Comparison of ENCODE assay signal across 8 mouse cellular contexts in the genomic region with DNA sequence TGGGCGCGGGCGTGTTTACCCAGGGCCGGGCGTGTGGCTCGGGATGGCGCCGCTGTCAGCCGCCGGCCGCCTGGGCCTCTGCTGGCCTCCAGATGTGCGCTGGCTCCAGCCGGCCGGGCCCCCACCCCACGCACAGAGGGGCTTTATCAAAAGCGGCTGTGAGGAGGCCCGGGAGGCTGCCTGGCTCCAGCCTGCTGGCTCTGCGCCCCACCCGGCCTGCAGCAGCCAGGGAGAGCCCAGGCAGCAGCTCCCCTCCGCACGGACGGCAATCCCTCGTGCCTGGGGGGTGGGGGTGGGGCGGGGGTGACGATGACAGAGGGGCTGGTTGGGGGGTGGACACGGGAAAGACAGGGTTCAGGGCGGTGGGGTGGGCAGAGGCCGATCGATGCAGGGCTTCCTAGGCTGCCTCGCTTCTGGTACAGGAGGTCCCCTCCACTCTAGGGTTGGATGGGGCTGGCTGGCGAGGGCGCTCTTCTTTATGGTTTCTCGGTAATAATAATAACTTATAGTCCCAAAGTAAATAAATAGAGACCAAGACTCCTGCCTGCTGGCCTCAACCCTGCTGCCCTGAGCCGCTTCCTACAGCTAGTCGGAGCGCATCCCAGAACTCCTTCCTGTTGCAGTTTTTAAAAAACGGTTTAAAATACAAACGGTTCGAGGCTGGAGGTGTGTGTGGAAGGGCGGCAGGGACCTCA. TPM values are rescaled to one million over a fixed set of nuclear protein-coding genes. Genes with fewer than 3 reads are reported as not detected.
DNase-seq lines count a peak whose midpoint lies in the region; ATAC-seq and TF ChIP-seq lines count a peak whose summit lies in the region.

No protein-coding gene starts in this region.

- H3K27me3 ChIP-seq in lung, postnatal 0 days (replicated peaks; ENCODE audit: insufficient read depth, low read length), result no peaks in the 10 kb centered on the region
- H3K27me3 ChIP-seq in forebrain, embryonic 14.5 days (replicated peaks; ENCODE audit: control insufficient read depth, insufficient read depth, low read length), result no peaks in the 10 kb centered on the region
- H3K27me3 ChIP-seq in hindbrain, postnatal 0 days (ENCODE audit: insufficient read depth, low read length), result no peaks in the 10 kb centered on the region; the same call in 1 of the 2 replicates
- peaks cover 25% of the 10 kb centered on the region for H3K27me3 ChIP-seq in midbrain, embryonic 12.5 days

- no peaks in the 10 kb centered on the region for H3K36me3 ChIP-seq in lung, postnatal 0 days (ENCODE audit: insufficient read depth, low read length)
- no peaks in the 10 kb centered on the region for H3K36me3 ChIP-seq in forebrain, embryonic 14.5 days (ENCODE audit: control insufficient read depth, insufficient read depth, low read length)
- H3K36me3 ChIP-seq in hindbrain, postnatal 0 days (ENCODE audit: insufficient read depth, low read length), result no peaks in the 10 kb centered on the region
- no peaks in the 10 kb centered on the region for H3K36me3 ChIP-seq in midbrain, embryonic 12.5 days

- no peak for TF ChIP-seq POLR2A in lung, adult 2 months (IDR thresholded peaks at IDR 0.05; ENCODE audit: borderline replicate concordance, extremely low read depth, low read depth, low read length)

- H3K9me3 ChIP-seq in lung, postnatal 0 days (ENCODE audit: low read length), result no peaks in the 10 kb centered on the region
- no peaks in the 10 kb centered on the region for H3K9me3 ChIP-seq in forebrain, embryonic 14.5 days (replicated peaks; ENCODE audit: control insufficient read depth, low read length)
- no peaks in the 10 kb centered on the region for H3K9me3 ChIP-seq in hindbrain, postnatal 0 days (ENCODE audit: low read length)
- no peaks in the 10 kb centered on the region for H3K9me3 ChIP-seq in midbrain, embryonic 12.5 days

- ATAC-seq in lung, postnatal 0 days, result peak; percentile 32
- peak; percentile 44; the same call in 1 of the 2 replicates for ATAC-seq in forebrain, embryonic 14.5 days
- peak; percentile 53; the same call in 1 of the 2 replicates for ATAC-seq in hindbrain, postnatal 0 days
- ATAC-seq in midbrain, embryonic 12.5 days (ENCODE audit: low FRiP score, low read depth), result peak; percentile 60; the same call in 1 of the 2 replicates

- H3K9ac ChIP-seq in lung, postnatal 0 days (replicated peaks; ENCODE audit: low read depth), result peak overlapping the region; percentile 29; the same call in 1 of the 2 replicates
- H3K9ac ChIP-seq in forebrain, embryonic 14.5 days (ENCODE audit: low read length), result peak overlapping the region; percentile 40; the same call in 1 of the 2 replicates
- peak overlapping the region; percentile 19; the same call in 1 of the 2 replicates for H3K9ac ChIP-seq in hindbrain, postnatal 0 days (replicated peaks; ENCODE audit: low read length)
- H3K9ac ChIP-seq in midbrain, embryonic 12.5 days (replicated peaks), result peak overlapping the region; percentile 43

- DNase-seq in lung, postnatal 0 days (ENCODE audit: low spot score), result peak; percentile 82
- no peak for DNase-seq in lung, adult 2 months
- DNase-seq in forebrain, embryonic 14.5 days (ENCODE audit: low spot score), result no peak
- DNase-seq in hindbrain, postnatal 0 days (ENCODE audit: low spot score), result no peak
- DNase-seq in right cerebral cortex, postnatal 14 days, result no peak
- DNase-seq in cerebellum, adult 18-20 months, result no peak
- no peak for DNase-seq in cerebellum, adult 9-10 months

- peaks cover 17% of the 10 kb centered on the region; the same call in 1 of the 2 replicates for H3K4me1 ChIP-seq in lung, postnatal 0 days (ENCODE audit: insufficient read depth, low read depth, low read length)
- H3K4me1 ChIP-seq in lung, adult 2 months (ENCODE audit: control insufficient read depth, insufficient read depth, low read length), result peaks cover 5% of the 10 kb centered on the region
- H3K4me1 ChIP-seq in forebrain, embryonic 14.5 days (ENCODE audit: control insufficient read depth, insufficient read depth, low read length), result peaks cover 5% of the 10 kb centered on the region; the same call in 1 of the 2 replicates
- H3K4me1 ChIP-seq in hindbrain, postnatal 0 days (ENCODE audit: insufficient read depth, low read length), result no peaks in the 10 kb centered on the region
- peaks cover 21% of the 10 kb centered on the region for H3K4me1 ChIP-seq in midbrain, embryonic 12.5 days

- no peak for TF ChIP-seq EP300 in lung, postnatal 0 days (IDR thresholded peaks at IDR 0.05)

- TF ChIP-seq CTCF in lung, postnatal 0 days (IDR thresholded peaks at IDR 0.05), result no peak
- TF ChIP-seq CTCF in lung, adult 2 months (IDR thresholded peaks at IDR 0.05; ENCODE audit: insufficient read depth, low read length), result no peak
- no peak for TF ChIP-seq CTCF in hindbrain, postnatal 0 days (IDR thresholded peaks at IDR 0.05; ENCODE audit: low read depth)

- WGBS in lung, postnatal 0 days, result 22% methylated on average over 32 of the region's 40 CpGs
- 38% methylated on average over 38 of the region's 40 CpGs for WGBS in lung, adult 2 months
- 36% methylated on average over 35 of the region's 40 CpGs for WGBS in forebrain, embryonic 14.5 days
- 35% methylated on average over 36 of the region's 40 CpGs for WGBS in hindbrain, postnatal 0 days
- 27% methylated on average over 39 of the region's 40 CpGs for WGBS in midbrain, embryonic 12.5 days

- peak overlapping the region; percentile 17 for H3K4me3 ChIP-seq in lung, postnatal 0 days (ENCODE audit: low read depth, low read length)
- no peak overlapping the region for H3K4me3 ChIP-seq in lung, adult 2 months (replicated peaks; ENCODE audit: extremely low read depth, low read depth, low read length)
- 0 out of 2 replicates have a peak overlapping the region, but pooled peaks have one; percentile 4 for H3K4me3 ChIP-seq in forebrain, embryonic 14.5 days (ENCODE audit: low read depth, low read length)
- no peak overlapping the region for H3K4me3 ChIP-seq in hindbrain, postnatal 0 days (ENCODE audit: low read length)
- peak overlapping the region; percentile 25 for H3K4me3 ChIP-seq in midbrain, embryonic 12.5 days

- H3K4me2 ChIP-seq in lung, postnatal 0 days (replicated peaks; ENCODE audit: low read depth, low read length), result peak overlapping the region; percentile 44
- H3K4me2 ChIP-seq in forebrain, embryonic 14.5 days (ENCODE audit: low read length), result peak overlapping the region; percentile 37; the same call in 1 of the 2 replicates
- H3K4me2 ChIP-seq in hindbrain, postnatal 0 days (ENCODE audit: low read depth, low read length), result peak overlapping the region; percentile 22
- peak overlapping the region; percentile 47 for H3K4me2 ChIP-seq in midbrain, embryonic 12.5 days (replicated peaks)

- peak overlapping the region; percentile 91 for H3K27ac ChIP-seq in lung, postnatal 0 days (ENCODE audit: low read length)
- H3K27ac ChIP-seq in forebrain, embryonic 14.5 days (ENCODE audit: low read depth, low read length), result no peak overlapping the region
- no peak overlapping the region; the same call in 1 of the 2 replicates for H3K27ac ChIP-seq in hindbrain, postnatal 0 days
- 0 out of 2 replicates have a peak overlapping the region, but pooled peaks have one; percentile 3 for H3K27ac ChIP-seq in midbrain, embryonic 12.5 days (replicated peaks)

RNA-seq across cellular contexts. Expression of gene Ube2v1, which starts 34.3 kb away (rescaled TPM):
- polyA plus RNA-seq in lung, postnatal 0 days (2015; fragmentation: Nextera tagmentation; extraction: Ambion mirVana), result 166 and 184 TPM in 2 replicates
- 102 and 135 TPM in 2 replicates for polyA plus RNA-seq in lung, adult 2 months (2012; rRNA removed)
- 238 and 265 TPM in 2 replicates for polyA plus RNA-seq in forebrain, embryonic 14.5 days (2014; fragmentation: Nextera tagmentation; extraction: Ambion mirVana)
- total RNA-seq in hindbrain, postnatal 0 days (2014; rRNA removed), result 209 and 247 TPM in 2 replicates
- polyA plus RNA-seq in hindbrain, postnatal 0 days (2015; fragmentation: Nextera tagmentation; extraction: Ambion mirVana), result 380 and 384 TPM in 2 replicates
- polyA plus RNA-seq in midbrain, embryonic 12.5 days (2016; fragmentation: Nextera tagmentation; extraction: Ambion mirVana), result 297 and 322 TPM in 2 replicates

RNA-seq across cellular contexts. Expression of gene Snai1, which starts 59.6 kb away (rescaled TPM):
- 55.4 and 63.0 TPM in 2 replicates for polyA plus RNA-seq in lung, postnatal 0 days (2015; fragmentation: Nextera tagmentation; extraction: Ambion mirVana)
- 70.8 and 85.0 TPM in 2 replicates for polyA plus RNA-seq in lung, adult 2 months (2012; rRNA removed)
- polyA plus RNA-seq in forebrain, embryonic 14.5 days (2014; fragmentation: Nextera tagmentation; extraction: Ambion mirVana), result 3.0 and 5.0 TPM in 2 replicates
- 0.93 and 1.2 TPM in 2 replicates for total RNA-seq in hindbrain, postnatal 0 days (2014; rRNA removed)
- polyA plus RNA-seq in hindbrain, postnatal 0 days (2015; fragmentation: Nextera tagmentation; extraction: Ambion mirVana), result 3.6 and 4.3 TPM in 2 replicates
- 15.3 and 24.6 TPM in 2 replicates for polyA plus RNA-seq in midbrain, embryonic 12.5 days (2016; fragmentation: Nextera tagmentation; extraction: Ambion mirVana)

Comparison
In these comparisons a context has a peak if more than half of its experiments do, and no peak if none do; other contexts are left out.
1. H3K4me3 ChIP-seq: peak in lung, postnatal 0 days (single experiment), forebrain, embryonic 14.5 days (single experiment) and midbrain, embryonic 12.5 days (single experiment); none in lung, adult 2 months (single experiment) and hindbrain, postnatal 0 days (single experiment).
2. H3K27ac ChIP-seq: peak in lung, postnatal 0 days (single experiment) and midbrain, embryonic 12.5 days (single experiment); none in forebrain, embryonic 14.5 days (single experiment) and hindbrain, postnatal 0 days (single experiment).
3. Peak in every context shown above with its lines, with median percentiles within 50 percentile points of each other: ATAC-seq, H3K4me2 ChIP-seq and H3K9ac ChIP-seq.